Mouse (Mus musculus): ENCODE results near the gene Stk39. TPM values are rescaled to one million over a fixed set of nuclear protein-coding genes. Genes with fewer than 3 reads are reported as not detected.

Gene Stk39
- total RNA-seq, 1 experiment, result 5.0 TPM

- H3K9ac ChIP-seq (ENCODE audit: insufficient read depth, low read depth, low read length, poor library complexity, severe bottlenecking), result no peak overlapping the region
- in situ Hi-C loops (cut with MboI; ENCODE audit: low sequenced_read_pairs in 2 of 2, unreplicated experiment in 2 of 2), result no loop called here
- no peak for DNase-seq (ENCODE audit: low read depth, low spot score)
- H3K9me3 ChIP-seq (ENCODE audit: control insufficient read depth, insufficient read depth, low read depth, low read length), result no peaks in the 10 kb centered on the region
- TF ChIP-seq ZC3H11A (IDR thresholded peaks at IDR 0.05; ENCODE audit: borderline replicate concordance, low read depth, low read length), result no peak
- no peaks in the 10 kb centered on the region for H3K36me3 ChIP-seq (ENCODE audit: control insufficient read depth, insufficient read depth, low read length, poor library complexity, severe bottlenecking)
- H3K4me3 ChIP-seq (ENCODE audit: insufficient read depth in 1 of 2, low read depth in 1 of 2, low read length in 2 of 2, poor library complexity in 1 of 2, severe bottlenecking in 1 of 2), result no peak overlapping the region
- H3K27ac ChIP-seq (ENCODE audit: insufficient read depth, low read depth, low read length, poor library complexity, severe bottlenecking), result no peak overlapping the region
- H3K4me1 ChIP-seq (ENCODE audit: control insufficient read depth in 2 of 2, insufficient read depth in 2 of 2, low read length in 2 of 2, poor library complexity in 1 of 2), result no peaks in the 10 kb centered on the region
Measured at GRCm38 (mm10) chr2:68465266-68466123, 6.6 kb downstream of the Stk39 start.

- TF ChIP-seq MAFK (IDR thresholded peaks at IDR 0.05; ENCODE audit: insufficient read depth, low read depth, low read length) (no peak), ZC3H11A (IDR thresholded peaks at IDR 0.05; ENCODE audit: borderline replicate concordance, low read depth, low read length) (no peak), ZNF384 (IDR thresholded peaks at IDR 0.05; ENCODE audit: low read depth, low read length) (no peak), HCFC1 (IDR thresholded peaks at IDR 0.05; ENCODE audit: borderline replicate concordance, insufficient read depth, low read length) (no peak), CHD2 (IDR thresholded peaks at IDR 0.05; ENCODE audit: low read depth, low read length) (no peak)
- no peaks in the 10 kb centered on the region for H3K36me3 ChIP-seq (ENCODE audit: control insufficient read depth, insufficient read depth, low read length, poor library complexity, severe bottlenecking)
- H3K27ac ChIP-seq (ENCODE audit: insufficient read depth, low read depth, low read length, poor library complexity, severe bottlenecking), result no peak overlapping the region
- in situ Hi-C loops (cut with MboI; ENCODE audit: low sequenced_read_pairs in 2 of 2, unreplicated experiment in 2 of 2), result no loop called here
- no peak for DNase-seq (ENCODE audit: low read depth, low spot score)
- no peaks in the 10 kb centered on the region for H3K4me1 ChIP-seq (ENCODE audit: control insufficient read depth in 2 of 2, insufficient read depth in 2 of 2, low read length in 2 of 2, poor library complexity in 1 of 2)
- H3K9me3 ChIP-seq (ENCODE audit: control insufficient read depth, insufficient read depth, low read depth, low read length), result no peaks in the 10 kb centered on the region
- H3K9ac ChIP-seq (ENCODE audit: insufficient read depth, low read depth, low read length, poor library complexity, severe bottlenecking), result no peak overlapping the region
- H3K4me3 ChIP-seq (ENCODE audit: insufficient read depth in 1 of 2, low read depth in 1 of 2, low read length in 2 of 2, poor library complexity in 1 of 2, severe bottlenecking in 1 of 2), result no peak overlapping the region
Measured at GRCm38 (mm10) chr2:68464456-68464855, 7.6 kb downstream of the Stk39 start.

GRCm38 (mm10) chr2:68463801-68464200 is 8.3 kb downstream of the Stk39 start:
- in situ Hi-C loops (cut with MboI; ENCODE audit: low sequenced_read_pairs in 2 of 2, unreplicated experiment in 2 of 2), result no loop called here
- Histone ChIP-seq H3K4me3 (ENCODE audit: insufficient read depth in 1 of 2, low read depth in 1 of 2, low read length in 2 of 2, poor library complexity in 1 of 2, severe bottlenecking in 1 of 2) (no peak overlapping the region), H3K9me3 (ENCODE audit: control insufficient read depth, insufficient read depth, low read depth, low read length) (no peaks in the 10 kb centered on the region), H3K36me3 (ENCODE audit: control insufficient read depth, insufficient read depth, low read length, poor library complexity, severe bottlenecking) (no peaks in the 10 kb centered on the region), H3K27ac (ENCODE audit: insufficient read depth, low read depth, low read length, poor library complexity, severe bottlenecking) (no peak overlapping the region), H3K4me1 (ENCODE audit: control insufficient read depth in 2 of 2, insufficient read depth in 2 of 2, low read length in 2 of 2, poor library complexity in 1 of 2) (no peaks in the 10 kb centered on the region), H3K9ac (ENCODE audit: insufficient read depth, low read depth, low read length, poor library complexity, severe bottlenecking) (no peak overlapping the region)
- DNase-seq (ENCODE audit: low read depth, low spot score), result no peak
- TF ChIP-seq CHD2 (IDR thresholded peaks at IDR 0.05; ENCODE audit: low read depth, low read length) (no peak), ZNF384 (IDR thresholded peaks at IDR 0.05; ENCODE audit: low read depth, low read length) (no peak), MAFK (IDR thresholded peaks at IDR 0.05; ENCODE audit: insufficient read depth, low read depth, low read length) (no peak), HCFC1 (IDR thresholded peaks at IDR 0.05; ENCODE audit: borderline replicate concordance, insufficient read depth, low read length) (no peak), ZC3H11A (IDR thresholded peaks at IDR 0.05; ENCODE audit: borderline replicate concordance, low read depth, low read length) (no peak)

- Histone ChIP-seq H3K9ac (ENCODE audit: insufficient read depth, low read depth, low read length, poor library complexity, severe bottlenecking) (no peak overlapping the region), H3K27ac (ENCODE audit: insufficient read depth, low read depth, low read length, poor library complexity, severe bottlenecking) (no peak overlapping the region), H3K36me3 (ENCODE audit: control insufficient read depth, insufficient read depth, low read length, poor library complexity, severe bottlenecking) (no peaks in the 10 kb centered on the region), H3K4me1 (ENCODE audit: control insufficient read depth in 2 of 2, insufficient read depth in 2 of 2, low read length in 2 of 2, poor library complexity in 1 of 2) (no peaks in the 10 kb centered on the region), H3K4me3 (ENCODE audit: insufficient read depth in 1 of 2, low read depth in 1 of 2, low read length in 2 of 2, poor library complexity in 1 of 2, severe bottlenecking in 1 of 2) (no peak overlapping the region), H3K9me3 (ENCODE audit: control insufficient read depth, insufficient read depth, low read depth, low read length) (no peaks in the 10 kb centered on the region)
- no peak for TF ChIP-seq ZNF384 (IDR thresholded peaks at IDR 0.05; ENCODE audit: low read depth, low read length)
- no peak for TF ChIP-seq CHD2 (IDR thresholded peaks at IDR 0.05; ENCODE audit: low read depth, low read length)
- no peak for TF ChIP-seq ZC3H11A (IDR thresholded peaks at IDR 0.05; ENCODE audit: borderline replicate concordance, low read depth, low read length)
- no peak for TF ChIP-seq MAFK (IDR thresholded peaks at IDR 0.05; ENCODE audit: insufficient read depth, low read depth, low read length)
- TF ChIP-seq HCFC1 (IDR thresholded peaks at IDR 0.05; ENCODE audit: borderline replicate concordance, insufficient read depth, low read length), result no peak
- in situ Hi-C loops (cut with MboI; ENCODE audit: low sequenced_read_pairs in 2 of 2, unreplicated experiment in 2 of 2), result no loop called here
- DNase-seq (ENCODE audit: low read depth, low spot score), result no peak
Measured at GRCm38 (mm10) chr2:68458115-68458514, 14.0 kb downstream of the Stk39 start.

Measured in ES-E14 (cell line).